Mouse (Mus musculus): ENCODE data around the gene D230025D16Rik. TPM values are rescaled to one million over a fixed set of nuclear protein-coding genes. Genes with fewer than 3 reads are reported as not detected.

D230025D16Rik gene
- total RNA-seq, 2 experiments from 2014 or later = 32.3 to 35.6 TPM

GRCm38 (mm10) chr8:105237442-105238142 is 12.6 kb downstream of the D230025D16Rik start:
- no peak for DNase-seq

GRCm38 (mm10) chr8:105241016-105241415 is 16.1 kb downstream of the D230025D16Rik start:
- no peak for DNase-seq

- no peak for DNase-seq
Measured at GRCm38 (mm10) chr8:105251954-105252353, 27.0 kb downstream of the D230025D16Rik start.

- DNase-seq = no peak
Measured at GRCm38 (mm10) chr8:105252680-105253537, 28.0 kb downstream of the D230025D16Rik start.

GRCm38 (mm10) chr8:105253766-105254151 is 28.8 kb downstream of the D230025D16Rik start:
- DNase-seq = no peak

- peak; percentile 94 for DNase-seq
Measured at GRCm38 (mm10) chr8:105254152-105254965, 29.4 kb downstream of the D230025D16Rik start.

GRCm38 (mm10) chr8:105254966-105255350 is 30.0 kb downstream of the D230025D16Rik start, which contains the start of gene B3gnt9:
B3gnt9 (minus strand) TSS chr8:105255153.
- DNase-seq = peak; percentile 62

GRCm38 (mm10) chr8:105257318-105258114 is 32.6 kb downstream of the D230025D16Rik start:
- no peak for DNase-seq

- peak; percentile 38 for DNase-seq
Measured at GRCm38 (mm10) chr8:105258911-105259720, 34.2 kb downstream of the D230025D16Rik start.

GRCm38 (mm10) chr8:105259721-105260320 is 34.9 kb downstream of the D230025D16Rik start:
- DNase-seq = peak; percentile 90

- DNase-seq = no peak
Measured at GRCm38 (mm10) chr8:105260371-105261099, 35.6 kb downstream of the D230025D16Rik start.

GRCm38 (mm10) chr8:105261326-105261980 is 36.5 kb downstream of the D230025D16Rik start:
- no peak for DNase-seq

GRCm38 (mm10) chr8:105263244-105263912 is 38.4 kb downstream of the D230025D16Rik start:
- DNase-seq = no peak

- DNase-seq = peak; percentile 89
Measured at GRCm38 (mm10) chr8:105264024-105264982, 39.4 kb downstream of the D230025D16Rik start, which contains the start of the genes Tradd and Fbxl8. Tradd (minus strand) TSS chr8:105264609. Fbxl8 (plus strand) TSS chr8:105264648.

- DNase-seq = no peak
Measured at GRCm38 (mm10) chr8:105265128-105265527, 40.2 kb downstream of the D230025D16Rik start.

- no peak for DNase-seq
Measured at GRCm38 (mm10) chr8:105266775-105267174, 41.8 kb downstream of the D230025D16Rik start.
